Mouse (Mus musculus) monocyte, adult 5-6 weeks (primary cell): ENCODE measurements around the gene Trp53. TPM values are rescaled to one million over a fixed set of nuclear protein-coding genes. Genes with fewer than 3 reads are reported as not detected.
A peak's percentile ranks its signal among the peaks of the same experiment; 100 is the strongest.
"Not testable (repeated sequence)": the region's sequence is repeated elsewhere in the genome, so short reads cannot be mapped to it uniquely, and the experiment has no call there.

Experiments used
- ATAC-seq: fragments of 153-309, 156-312 bp; replicated peaks from 2 replicates; pipeline ENCODE4 v1.8.0; 2017; ENCODE audit warnings: mild to moderate bottlenecking; ENCODE audit not compliant: low TSS enrichment, insufficient number of reproducible peaks, severe bottlenecking, poor library complexity, low FRiP score
- total RNA-seq: library from RNA; stranded (forward); fragments of 200-1000, 200-491, 200-594 nt; gene quantifications from 3 replicates; pipeline ENCODE4 v1.2.3, GENCODE M21; 2017

Gene Trp53
- total RNA-seq, 1 experiment from 2014 or later = 11.9 TPM

GRCm38 (mm10) chr11:69590622-69591021 lies 10.5 kb downstream of the Trp53 start:
- ATAC-seq = no peak

GRCm38 (mm10) chr11:69591424-69591823 lies 11.3 kb downstream of the Trp53 start:
- no peak for ATAC-seq

- no peak for ATAC-seq
Measured at GRCm38 (mm10) chr11:69591899-69592637, 11.9 kb downstream of the Trp53 start.

- no peak for ATAC-seq
Measured at GRCm38 (mm10) chr11:69592799-69593198, 12.6 kb downstream of the Trp53 start.

GRCm38 (mm10) chr11:69594853-69595252 lies 14.7 kb downstream of the Trp53 start:
- no peak for ATAC-seq

GRCm38 (mm10) chr11:69599436-69599835 lies 19.3 kb downstream of the Trp53 start:
- no peak for ATAC-seq

- no peak for ATAC-seq
Measured at GRCm38 (mm10) chr11:69600098-69600497, 19.9 kb downstream of the Trp53 start.

- no peak for ATAC-seq
Measured at GRCm38 (mm10) chr11:69601768-69602167, 21.6 kb downstream of the Trp53 start.

GRCm38 (mm10) chr11:69603516-69603915 lies 23.4 kb downstream of the Trp53 start:
- ATAC-seq = no peak

GRCm38 (mm10) chr11:69604347-69604746 lies 24.2 kb downstream of the Trp53 start:
- ATAC-seq = no peak

- no peak for ATAC-seq
Measured at GRCm38 (mm10) chr11:69604795-69605664, 24.9 kb downstream of the Trp53 start.

- ATAC-seq = peak; percentile 42
Measured at GRCm38 (mm10) chr11:69605726-69606490, 25.7 kb downstream of the Trp53 start, which contains the start of gene Atp1b2. Gene Atp1b2, minus strand, starts transcription at chr11:69605942.

- ATAC-seq = no peak
Measured at GRCm38 (mm10) chr11:69606491-69606795, 26.3 kb downstream of the Trp53 start.

GRCm38 (mm10) chr11:69606832-69607231 lies 26.7 kb downstream of the Trp53 start:
- no peak for ATAC-seq

- no peak for ATAC-seq
Measured at GRCm38 (mm10) chr11:69608525-69608924, 28.4 kb downstream of the Trp53 start.

GRCm38 (mm10) chr11:69609416-69609815 lies 29.3 kb downstream of the Trp53 start:
- no peak for ATAC-seq

GRCm38 (mm10) chr11:69610899-69611298 lies 30.7 kb downstream of the Trp53 start:
- ATAC-seq = no peak

GRCm38 (mm10) chr11:69613553-69614256 lies 33.5 kb downstream of the Trp53 start:
- no peak for ATAC-seq

- not testable (repeated sequence) for ATAC-seq
Measured at GRCm38 (mm10) chr11:69614257-69614588, 34.1 kb downstream of the Trp53 start.
